Mouse (Mus musculus): ENCODE data around the gene Gnai2. TPM values are rescaled to one million over a fixed set of nuclear protein-coding genes. Genes with fewer than 3 reads are reported as not detected.

The Gnai2 gene
- polyA plus RNA-seq, 1 experiment from 2014 or later = 350 TPM

GRCm38 (mm10) chr9:107587833-107588639 lies 47.1 kb downstream of the Gnai2 start:
- H3K4me2 ChIP-seq = peak overlapping the region; percentile 79
- H3K4me1 ChIP-seq (replicated peaks) = peaks cover 15% of the 10 kb centered on the region
- no peaks in the 10 kb centered on the region for H3K9me3 ChIP-seq
- H3K9ac ChIP-seq = peak overlapping the region; percentile 65
- no peaks in the 10 kb centered on the region for H3K27me3 ChIP-seq
- H3K27ac ChIP-seq (replicated peaks) = no peak overlapping the region
- peak; percentile 46; the same call in 1 of the 2 replicates for ATAC-seq (ENCODE audit: low read depth)
- H3K36me3 ChIP-seq = peaks cover 45% of the 10 kb centered on the region
- WGBS = 6% methylated on average over 33 of the region's 33 CpGs
- H3K4me3 ChIP-seq = peak overlapping the region; percentile 64

DNA sequence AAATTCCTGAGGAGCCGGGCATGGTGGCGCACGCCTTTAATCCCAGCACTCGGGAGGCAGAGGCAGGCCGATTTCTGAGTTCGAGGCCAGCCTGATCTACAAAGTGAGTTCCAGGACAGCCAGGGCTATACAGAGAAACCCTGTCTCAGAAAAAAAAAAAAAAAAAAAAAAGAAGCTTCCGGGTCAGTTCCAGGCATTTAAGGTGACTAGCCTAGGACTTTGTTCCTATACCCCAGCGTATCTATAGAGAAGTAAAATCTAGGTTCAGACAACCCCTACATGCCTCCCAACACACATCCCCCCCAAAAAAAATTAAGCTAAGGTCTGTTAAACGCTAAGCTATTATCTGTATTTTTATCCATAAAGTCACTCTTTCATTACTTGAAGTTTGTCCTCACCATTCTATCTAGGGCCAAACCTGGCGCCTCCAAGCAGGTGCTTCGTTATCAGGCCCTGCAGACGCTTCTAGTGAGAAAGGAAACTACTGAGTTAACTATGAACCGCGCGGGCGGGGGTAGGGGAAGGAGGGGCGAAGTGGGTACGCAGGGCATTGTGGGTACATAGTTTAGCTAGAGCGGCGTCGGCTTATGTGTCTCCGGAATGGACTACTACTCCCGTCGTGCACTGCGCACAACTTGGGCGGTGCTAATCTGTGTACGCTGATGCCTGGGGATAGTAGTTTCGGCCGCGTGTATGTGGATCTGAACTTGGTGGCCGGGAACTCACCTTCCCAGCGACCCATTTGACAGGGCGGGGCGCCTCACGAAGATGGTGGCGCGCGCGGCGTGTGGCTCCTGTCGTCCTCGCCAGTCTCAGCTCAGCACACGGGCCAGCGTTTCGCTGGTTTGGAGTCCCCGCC lies 48.0 kb downstream of the Gnai2 start, which contains the start of gene Ifrd2:
TSS of gene Ifrd2 (plus strand) at position 669 of the 859 bp plus-strand sequence.
- Histone ChIP-seq H3K4me2 (peak within 1 kb of the TSS; percentile 79), H3K36me3 (peaks cover 44% of the 10 kb centered on the region), H3K27ac (replicated peaks) (no peak within 1 kb of the TSS), H3K4me1 (replicated peaks) (peaks cover 13% of the 10 kb centered on the region), H3K9me3 (no peaks in the 10 kb centered on the region), H3K27me3 (no peaks in the 10 kb centered on the region), H3K4me3 (peak within 1 kb of the TSS; percentile 64), H3K9ac (peak within 1 kb of the TSS; percentile 65)
- WGBS = 14% methylated on average over 46 of the region's 46 CpGs
- peak; percentile 98 for ATAC-seq (ENCODE audit: low read depth)

DNA sequence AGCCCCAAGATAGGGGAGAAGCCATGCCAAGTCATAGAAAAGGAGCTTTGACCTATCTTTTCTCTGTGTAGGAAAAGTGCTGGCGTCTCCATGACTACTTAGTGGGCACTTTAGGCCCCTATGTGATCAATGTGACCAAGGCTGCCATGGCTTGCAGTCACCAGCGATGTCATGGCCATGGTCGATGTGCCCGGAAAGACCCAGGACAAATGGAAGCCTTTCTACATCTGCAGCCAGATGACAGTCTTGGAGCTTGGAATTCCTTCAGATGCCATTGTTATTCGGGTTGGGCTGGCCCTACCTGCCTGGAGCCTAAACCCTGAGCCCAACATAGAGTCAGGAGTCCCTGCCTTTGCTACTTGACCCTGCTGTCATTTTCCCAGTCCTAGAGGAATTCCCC lies 48.7 kb downstream of the Gnai2 start:
- no peaks in the 10 kb centered on the region for H3K9me3 ChIP-seq
- no peak overlapping the region for H3K4me3 ChIP-seq
- H3K4me2 ChIP-seq = no peak overlapping the region; the same call in 1 of the 2 replicates
- H3K36me3 ChIP-seq = peaks cover 37% of the 10 kb centered on the region
- H3K27ac ChIP-seq (replicated peaks) = no peak overlapping the region
- WGBS = 88% methylated on average over 5 of the region's 5 CpGs
- no peaks in the 10 kb centered on the region for H3K27me3 ChIP-seq
- ATAC-seq (ENCODE audit: low read depth) = no peak
- peaks cover 20% of the 10 kb centered on the region for H3K4me1 ChIP-seq (replicated peaks)
- H3K9ac ChIP-seq = no peak overlapping the region

GRCm38 (mm10) chr9:107583174-107583573 lies 52.0 kb downstream of the Gnai2 start:
- no peak overlapping the region for H3K9ac ChIP-seq
- no peaks in the 10 kb centered on the region for H3K27me3 ChIP-seq
- WGBS = 93% methylated on average over 14 of the region's 14 CpGs
- H3K4me3 ChIP-seq = no peak overlapping the region
- no peak overlapping the region for H3K27ac ChIP-seq (replicated peaks)
- H3K4me1 ChIP-seq (replicated peaks) = peaks cover 36% of the 10 kb centered on the region
- peaks cover 16% of the 10 kb centered on the region for H3K36me3 ChIP-seq
- ATAC-seq (ENCODE audit: low read depth) = no peak
- no peak overlapping the region for H3K4me2 ChIP-seq
- no peaks in the 10 kb centered on the region for H3K9me3 ChIP-seq

- peaks cover 32% of the 10 kb centered on the region for H3K4me1 ChIP-seq (replicated peaks)
- H3K9ac ChIP-seq = 0 out of 2 replicates have a peak overlapping the region, but pooled peaks have one; percentile 85
- no peak for ATAC-seq (ENCODE audit: low read depth)
- no peaks in the 10 kb centered on the region for H3K9me3 ChIP-seq
- H3K36me3 ChIP-seq = peaks cover 16% of the 10 kb centered on the region
- H3K4me2 ChIP-seq = no peak overlapping the region
- no peak overlapping the region for H3K27ac ChIP-seq (replicated peaks)
- no peaks in the 10 kb centered on the region for H3K27me3 ChIP-seq
- H3K4me3 ChIP-seq = no peak overlapping the region
- WGBS = 92% methylated on average over 7 of the region's 7 CpGs
These were observed 52.6 kb downstream of the Gnai2 start for GRCm38 (mm10) chr9:107582509-107583062.

GRCm38 (mm10) chr9:107581584-107581983 lies 53.6 kb downstream of the Gnai2 start:
- peak overlapping the region; percentile 97 for H3K4me2 ChIP-seq
- H3K4me1 ChIP-seq (replicated peaks) = peaks cover 41% of the 10 kb centered on the region
- no peaks in the 10 kb centered on the region for H3K9me3 ChIP-seq
- H3K4me3 ChIP-seq = peak overlapping the region; percentile 63
- WGBS = 82% methylated on average over 4 of the region's 4 CpGs
- ATAC-seq (ENCODE audit: low read depth) = no peak
- peak overlapping the region; percentile 85 for H3K9ac ChIP-seq
- H3K36me3 ChIP-seq = peaks cover 16% of the 10 kb centered on the region
- H3K27me3 ChIP-seq = no peaks in the 10 kb centered on the region
- H3K27ac ChIP-seq (replicated peaks) = peak overlapping the region; percentile 88; the same call in 1 of the 2 replicates

DNA sequence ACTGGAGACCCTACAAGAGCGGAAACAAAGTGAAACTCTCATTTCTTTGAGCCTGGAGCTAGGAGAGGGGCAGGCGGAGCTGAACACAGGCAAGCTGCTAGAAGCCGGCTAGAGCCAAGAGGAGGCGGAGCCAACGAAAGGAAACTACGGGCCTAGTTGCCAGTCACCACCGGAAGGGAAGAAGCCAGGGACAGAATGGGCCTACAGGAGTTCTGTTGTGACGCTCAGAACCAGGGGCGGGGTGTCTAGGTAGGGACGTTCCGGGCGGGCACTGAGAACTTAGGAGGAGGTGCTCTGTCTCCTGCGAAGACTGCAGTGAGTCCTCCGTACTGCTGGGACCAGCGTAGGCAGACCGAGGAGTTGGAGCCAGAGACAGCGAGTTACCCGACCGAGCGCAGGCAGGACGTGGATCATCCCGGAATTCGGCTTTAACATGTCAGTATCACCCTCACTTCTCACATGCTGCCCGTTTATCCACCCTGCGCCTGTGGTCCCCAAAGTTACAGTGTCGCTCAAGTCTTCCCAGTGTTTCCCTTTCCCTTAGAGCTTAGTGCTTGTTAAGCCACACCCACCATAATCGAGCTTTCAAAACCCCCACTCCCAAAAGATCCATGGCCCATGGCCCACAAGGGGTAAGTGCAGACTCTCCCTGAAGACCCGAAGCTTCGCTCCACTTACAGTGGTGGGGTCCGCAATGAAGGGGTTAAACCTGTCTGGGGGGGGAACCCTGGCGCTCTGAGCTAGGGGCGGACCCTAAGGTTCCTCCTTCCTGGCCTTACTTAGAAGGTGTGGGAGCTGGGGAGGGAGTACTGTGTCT lies 54.5 kb downstream of the Gnai2 start, which contains the start of gene Hyal3:
TSS of gene Hyal3 (plus strand) at position 318 of the 817 bp plus-strand sequence.
- Histone ChIP-seq H3K36me3 (peaks cover 16% of the 10 kb centered on the region), H3K9me3 (no peaks in the 10 kb centered on the region), H3K4me3 (peak within 1 kb of the TSS; percentile 63), H3K27ac (replicated peaks) (peak within 1 kb of the TSS; percentile 88), H3K9ac (peak within 1 kb of the TSS; percentile 85), H3K4me2 (peak within 1 kb of the TSS; percentile 97), H3K4me1 (replicated peaks) (peaks cover 50% of the 10 kb centered on the region), H3K27me3 (no peaks in the 10 kb centered on the region)
- under 1% methylated on average over 32 of the region's 32 CpGs for whole genome bisulfite sequencing
- peak; percentile 73 for ATAC-seq (ENCODE audit: low read depth)

- Histone ChIP-seq H3K4me1 (replicated peaks) (peaks cover 51% of the 10 kb centered on the region), H3K4me2 (peak overlapping the region; percentile 97; the same call in 1 of the 2 replicates), H3K9ac (peak overlapping the region; percentile 85; the same call in 1 of the 2 replicates), H3K9me3 (no peaks in the 10 kb centered on the region), H3K27ac (replicated peaks) (peak overlapping the region; percentile 88; the same call in 1 of the 2 replicates), H3K4me3 (no peak overlapping the region), H3K27me3 (no peaks in the 10 kb centered on the region), H3K36me3 (peaks cover 25% of the 10 kb centered on the region)
- ATAC-seq (ENCODE audit: low read depth) = no peak
- 90% methylated on average over 14 of the region's 14 CpGs for WGBS
These were observed 55.9 kb downstream of the Gnai2 start for GRCm38 (mm10) chr9:107579023-107579900.

GRCm38 (mm10) chr9:107578587-107578986 lies 56.6 kb downstream of the Gnai2 start, which contains the start of gene Naa80:
TSS of gene Naa80 (plus strand) at chr9:107578887.
- ATAC-seq (ENCODE audit: low read depth) = no peak
- H3K4me2 ChIP-seq = peak within 1 kb of the TSS; percentile 97; the same call in 1 of the 2 replicates
- WGBS = 80% methylated on average over 3 of the region's 3 CpGs
- peaks cover 51% of the 10 kb centered on the region for H3K4me1 ChIP-seq (replicated peaks)
- peak within 1 kb of the TSS; percentile 88; the same call in 1 of the 2 replicates for H3K27ac ChIP-seq (replicated peaks)
- peaks cover 24% of the 10 kb centered on the region for H3K36me3 ChIP-seq
- no peaks in the 10 kb centered on the region for H3K9me3 ChIP-seq
- no peak within 1 kb of the TSS for H3K4me3 ChIP-seq
- H3K27me3 ChIP-seq = no peaks in the 10 kb centered on the region
- peak within 1 kb of the TSS; percentile 85; the same call in 1 of the 2 replicates for H3K9ac ChIP-seq

GRCm38 (mm10) chr9:107577871-107578270 lies 57.3 kb downstream of the Gnai2 start:
- no peak overlapping the region for H3K27ac ChIP-seq (replicated peaks)
- no peak overlapping the region for H3K4me2 ChIP-seq
- ATAC-seq (ENCODE audit: low read depth) = no peak
- no peaks in the 10 kb centered on the region for H3K27me3 ChIP-seq
- H3K9ac ChIP-seq = no peak overlapping the region
- no peak overlapping the region for H3K4me3 ChIP-seq
- H3K9me3 ChIP-seq = no peaks in the 10 kb centered on the region
- 96% methylated on average over 10 of the region's 10 CpGs for WGBS
- H3K4me1 ChIP-seq (replicated peaks) = peaks cover 51% of the 10 kb centered on the region
- H3K36me3 ChIP-seq = peaks cover 24% of the 10 kb centered on the region

Measured in neural tube, embryonic 13.5 days (tissue).